Mouse (Mus musculus) embryonic fibroblast, embryonic 13.5 days (primary cell): ENCODE data around the gene Ubash3b.

ENCODE experiments used
- CTCF ChIP-seq: IDR thresholded peaks from 2 replicates; pipeline ENCODE4 v1.5.1; 2011; ENCODE audit warnings: mild to moderate bottlenecking, control low read depth, low read length, moderate library complexity, borderline replicate concordance; ENCODE audit not compliant: insufficient read depth
- POLR2A ChIP-seq: IDR thresholded peaks from 2 replicates; pipeline ENCODE4 v1.6.1; 2011; ENCODE audit warnings: low read depth, mild to moderate bottlenecking, control low read depth, low read length, moderate library complexity

- no peak for TF ChIP-seq CTCF
- TF ChIP-seq POLR2A: no peak
Observed at GRCm38 (mm10) chr9:41075528-41075927, 86.0 kb downstream of the Ubash3b start.
